Comparison of ENCODE assay signal across 1 mouse cellular context in genomic region chr2:173271541-173271940, GRCm38 (mm10).
TF ChIP-seq lines count a peak whose summit lies in the region.

No protein-coding gene starts in this region.

TF ChIP-seq in CH12.LX, 34 proteins besides CTCF, POLR2A, EP300 and RAD21 (continued from another document):
- no peak for TF ChIP-seq MAX (IDR thresholded peaks at IDR 0.05; ENCODE audit: low read length)
- no peak for TF ChIP-seq CHD2 (IDR thresholded peaks at IDR 0.05; ENCODE audit: low read length)
- TF ChIP-seq ZNF384 (IDR thresholded peaks at IDR 0.05; ENCODE audit: low read depth, low read length), result no peak
- no peak for TF ChIP-seq GABPA (IDR thresholded peaks at IDR 0.05; ENCODE audit: insufficient replicate concordance, low read depth, low read length)
- TF ChIP-seq E2F4 (IDR thresholded peaks at IDR 0.05; ENCODE audit: insufficient replicate concordance, low read depth, low read length), result no peak
- no peak for TF ChIP-seq BHLHE40 (IDR thresholded peaks at IDR 0.05; ENCODE audit: low read depth, low read length)
- no peak for TF ChIP-seq IRF4 (IDR thresholded peaks at IDR 0.05; ENCODE audit: low read depth, low read length)
- no peak for TF ChIP-seq MYC (IDR thresholded peaks at IDR 0.05; ENCODE audit: low read depth, low read length)
- TF ChIP-seq USF1 (IDR thresholded peaks at IDR 0.05; ENCODE audit: low read depth, low read length), result no peak
- TF ChIP-seq ZC3H11A (IDR thresholded peaks at IDR 0.05; ENCODE audit: low read depth, low read length), result no peak
- TF ChIP-seq ZMIZ1 (IDR thresholded peaks at IDR 0.05; ENCODE audit: low read depth, low read length), result no peak
TF ChIP-seq in CH12.LX: peak in this region for 0.
